Mouse (Mus musculus): Measurements from ENCODE around the gene Serinc1.
"Not testable (repeated sequence)": the region's sequence is repeated elsewhere in the genome, so short reads cannot be mapped to it uniquely, and the experiment has no call there.

Gene Serinc1

GRCm38 (mm10) chr10:57532218-57533101, at the start of gene Serinc1:
Gene Serinc1 (minus strand): TSS chr10:57532530.
- DNase-seq: peak; percentile 97

- no peak for DNase-seq
Observed at GRCm38 (mm10) chr10:57576721-57577120, 44.4 kb upstream of the Serinc1 start.

- DNase-seq: peak; percentile 79
Observed at GRCm38 (mm10) chr10:57572130-57572529, 39.8 kb upstream of the Serinc1 start.

DNA sequence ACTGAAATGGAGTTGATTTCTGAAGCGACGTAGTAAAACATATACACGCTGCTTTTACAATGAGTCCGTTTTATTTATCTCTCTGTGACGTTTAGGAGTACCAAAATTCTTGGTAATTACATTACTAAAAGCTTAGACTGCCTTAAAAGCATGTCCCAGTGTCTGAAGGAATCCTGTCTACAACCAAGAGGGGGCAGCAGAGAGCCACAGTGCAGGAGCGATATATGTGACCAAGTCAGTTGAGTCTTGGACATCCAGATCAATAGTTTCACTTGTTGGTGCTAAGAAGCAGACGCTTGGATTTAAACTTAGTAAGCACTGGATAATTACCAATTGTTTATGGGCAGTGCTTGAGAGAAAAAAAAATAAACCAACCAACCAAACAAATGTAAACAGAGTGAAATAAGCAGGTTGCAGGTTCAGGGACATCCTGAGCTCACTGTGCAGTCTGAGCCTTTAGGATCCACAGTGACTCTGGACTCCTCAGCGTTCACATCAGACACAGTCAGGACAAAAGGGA, 38.9 kb upstream of the Serinc1 start:
- DNase-seq: peak; percentile 75

GRCm38 (mm10) chr10:57569023-57569931, 36.9 kb upstream of the Serinc1 start:
- peak; percentile 75 for DNase-seq

DNA sequence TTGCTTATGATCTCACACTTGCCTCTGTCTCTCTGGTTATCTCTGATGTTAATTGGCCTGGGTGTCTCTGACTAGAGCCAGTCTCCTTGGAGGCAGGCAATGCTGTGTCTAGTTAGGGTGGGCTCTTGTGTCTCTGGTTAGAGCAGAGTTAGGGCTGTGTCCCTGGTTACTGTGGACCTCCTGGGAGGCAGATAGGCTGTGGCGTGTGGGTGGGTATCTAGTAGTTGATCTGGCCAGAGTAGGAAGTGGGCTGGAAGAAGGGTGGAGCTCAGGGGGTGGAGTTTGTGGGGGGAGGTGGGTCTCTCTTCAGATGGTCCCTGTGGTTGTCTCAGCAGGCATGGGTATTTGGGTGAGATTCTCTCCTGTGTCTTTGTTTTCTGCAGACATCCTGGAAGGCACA, 33.9 kb upstream of the Serinc1 start:
- no peak for DNase-seq

- no peak for DNase-seq
Observed at GRCm38 (mm10) chr10:57557597-57557996, 25.3 kb upstream of the Serinc1 start.

GRCm38 (mm10) chr10:57553719-57554118, 21.4 kb upstream of the Serinc1 start:
- DNase-seq: no peak

- DNase-seq: no peak
Observed at GRCm38 (mm10) chr10:57549631-57550030, 17.3 kb upstream of the Serinc1 start.

- not testable (repeated sequence) for DNase-seq
Observed at GRCm38 (mm10) chr10:57543890-57544289, 11.6 kb upstream of the Serinc1 start.

DNA sequence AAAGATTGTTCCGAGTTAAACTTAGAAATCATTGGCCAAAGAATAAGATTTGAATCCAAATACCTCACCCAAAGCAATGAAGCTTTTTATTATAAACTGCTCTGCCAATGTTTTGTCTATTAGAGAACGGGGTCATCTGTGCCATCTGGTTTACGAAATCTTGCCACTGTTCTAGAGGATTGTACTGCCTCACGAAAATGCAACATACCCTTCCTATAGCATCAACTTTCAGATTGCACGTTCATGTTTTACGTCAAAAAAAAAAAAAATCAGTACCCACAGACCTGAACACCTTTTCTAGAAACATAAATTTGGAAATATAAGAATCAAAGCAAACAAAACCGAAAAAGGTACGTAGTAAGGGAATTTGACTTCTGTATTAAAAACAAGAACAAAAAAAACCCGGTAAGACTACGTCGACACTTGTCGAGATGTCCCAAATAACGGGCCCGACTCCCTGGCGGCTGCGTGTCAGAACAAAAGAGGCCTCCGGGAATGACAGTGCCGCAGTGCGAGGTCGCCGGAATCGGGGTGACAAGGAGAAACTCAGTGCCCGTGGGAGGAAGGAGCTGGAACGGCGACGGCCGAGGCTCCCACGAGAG, 613 bp downstream of the Serinc1 start:
- DNase-seq: no peak

GRCm38 (mm10) chr10:57531076-57531475, 1.3 kb downstream of the Serinc1 start:
- DNase-seq: no peak

DNA sequence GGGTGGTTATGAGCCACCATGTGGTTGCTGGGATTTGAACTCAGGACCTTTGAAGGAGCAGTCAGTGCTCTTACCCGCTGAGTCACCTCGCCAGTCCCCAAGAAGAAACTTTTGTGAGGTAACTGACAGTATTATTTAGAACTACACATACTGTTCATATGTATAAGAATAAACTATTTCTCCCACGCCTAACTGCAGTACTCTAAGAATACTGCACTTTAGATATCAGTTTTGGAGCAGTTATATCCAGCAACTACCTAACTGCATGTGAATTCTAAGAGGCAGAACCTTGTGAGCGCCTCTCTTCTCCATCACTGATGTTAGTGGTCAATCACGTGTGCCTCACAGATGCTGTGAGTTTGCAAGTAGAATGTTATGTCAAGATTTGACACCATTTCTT, 5.9 kb downstream of the Serinc1 start:
- no peak for DNase-seq

GRCm38 (mm10) chr10:57515278-57515677, 17.1 kb downstream of the Serinc1 start:
- DNase-seq: no peak

DNA sequence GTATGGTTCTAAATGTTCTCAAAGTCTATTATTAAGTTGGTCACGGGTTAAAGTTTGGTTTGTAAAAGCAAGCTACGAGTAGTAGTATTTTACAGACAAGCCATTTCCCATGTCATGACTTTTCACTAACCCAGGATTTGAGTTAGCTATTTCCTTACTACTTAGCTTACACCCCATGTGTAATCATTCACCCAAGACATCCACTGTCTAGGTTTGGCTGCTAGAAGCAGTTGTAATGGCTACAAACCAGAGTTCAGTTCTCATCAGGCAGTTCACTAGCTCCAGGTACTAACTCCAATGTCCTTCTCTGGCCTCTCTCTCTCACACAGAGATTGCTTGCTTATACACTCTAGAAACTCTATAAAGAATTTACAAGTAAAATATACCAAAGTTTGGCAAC, 17.7 kb downstream of the Serinc1 start:
- DNase-seq: no peak

- no peak for DNase-seq
Observed at GRCm38 (mm10) chr10:57499414-57500156, 32.7 kb downstream of the Serinc1 start.

GRCm38 (mm10) chr10:57492050-57492449, 40.3 kb downstream of the Serinc1 start:
- DNase-seq: no peak

GRCm38 (mm10) chr10:57488591-57488990, 43.7 kb downstream of the Serinc1 start:
- no peak for DNase-seq

DNA sequence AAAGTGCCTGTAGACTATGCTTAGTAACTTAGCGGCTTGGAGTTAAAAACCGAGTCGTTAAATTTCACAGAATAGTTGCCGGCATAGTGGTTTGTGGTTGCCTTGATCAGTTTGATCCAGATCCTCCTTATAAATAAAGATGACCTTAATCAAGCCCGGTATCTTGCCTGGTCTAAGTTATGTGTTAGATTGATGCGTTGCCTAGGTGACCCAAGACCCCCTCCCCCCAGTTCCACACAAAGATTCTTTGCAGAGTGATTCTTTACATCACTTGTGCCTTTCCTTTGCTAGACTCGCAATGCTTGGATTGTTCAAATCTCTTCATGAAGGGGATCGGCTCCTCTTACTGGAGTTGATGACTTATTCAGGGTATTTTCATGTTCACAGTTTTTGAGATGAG, 45.1 kb downstream of the Serinc1 start:
- DNase-seq: peak; percentile 72

- DNase-seq: no peak
Observed at GRCm38 (mm10) chr10:57486542-57487071, 45.7 kb downstream of the Serinc1 start.

DNA sequence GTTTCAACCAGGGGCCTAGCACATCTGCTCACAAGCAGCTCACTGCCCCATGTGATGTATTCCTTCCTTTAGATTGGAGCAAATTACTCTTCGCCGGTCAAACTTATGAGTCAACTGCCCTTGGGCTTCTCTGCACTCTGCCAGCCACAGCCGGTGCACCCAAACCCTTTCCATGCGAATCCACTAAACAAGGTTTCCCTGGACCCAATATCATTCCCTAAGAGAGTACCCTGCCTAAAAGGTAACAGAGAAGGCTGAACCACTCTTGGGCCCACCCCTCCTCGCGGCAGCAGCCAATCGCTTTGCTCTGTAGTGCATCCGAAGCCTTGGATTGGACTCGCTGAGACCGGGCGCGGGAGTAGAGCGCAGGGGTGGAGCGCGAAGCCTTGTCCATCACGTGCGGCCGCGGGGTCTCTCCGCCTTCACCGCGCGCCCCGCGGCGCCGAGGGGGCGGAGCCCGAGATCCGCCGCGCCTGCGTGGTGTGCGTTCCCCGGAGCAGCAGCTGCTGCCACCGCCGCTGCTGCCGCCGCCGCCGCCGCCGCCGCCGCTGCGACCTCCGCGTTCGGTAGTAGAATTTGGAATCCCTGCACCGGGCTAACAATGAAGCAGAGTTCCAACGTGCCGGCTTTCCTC, 46.3 kb downstream of the Serinc1 start, which contains the start of gene Hsf2:
Gene Hsf2, plus strand, starts transcription at position 478 of the 634 bp plus-strand sequence.
- DNase-seq: peak; percentile 98

All from retina, postnatal 1 day (tissue).